Mouse (Mus musculus) adrenal gland, postnatal 36 days (tissue): Measurements from ENCODE around the gene Cd200r3. TPM values are rescaled to one million over a fixed set of nuclear protein-coding genes. Genes with fewer than 3 reads are reported as not detected.

Source experiments
- DNase-seq, 2 experiments: peaks; one replicate each; pipeline ENCODE4 v3.0.0; 2021; ENCODE audit warnings: mixed read lengths in 1 of 2
- total RNA-seq, 2 experiments: library from RNA; stranded (reverse); gene quantifications; 2 replicates each; pipeline ENCODE4 v1.2.3; 2021

The Cd200r3 gene
- total RNA-seq, 2 experiments from 2014 or later = not detected

GRCm38 (mm10) chr16:44988667-44989357 lies 45.3 kb downstream of the Cd200r3 start:
- DNase-seq = no peak

GRCm38 (mm10) chr16:44993319-44994019 lies 50.0 kb downstream of the Cd200r3 start:
- DNase-seq = no peak

GRCm38 (mm10) chr16:44994206-44994953 lies 50.9 kb downstream of the Cd200r3 start:
- DNase-seq = no peak

GRCm38 (mm10) chr16:44995111-44995510 lies 51.6 kb downstream of the Cd200r3 start:
- no peak for DNase-seq

GRCm38 (mm10) chr16:44996701-44997100 lies 53.2 kb downstream of the Cd200r3 start:
- peak in 1 of 2 experiments; percentile 15 for DNase-seq

- no peak for DNase-seq
Observed at GRCm38 (mm10) chr16:44999537-44999936, 56.1 kb downstream of the Cd200r3 start.

- DNase-seq = no peak
Observed at GRCm38 (mm10) chr16:45004443-45004842, 61.0 kb downstream of the Cd200r3 start.

- no peak for DNase-seq
Observed at GRCm38 (mm10) chr16:45005280-45005679, 61.8 kb downstream of the Cd200r3 start.

- no peak for DNase-seq
Observed at GRCm38 (mm10) chr16:45006971-45007370, 63.5 kb downstream of the Cd200r3 start.

- no peak for DNase-seq
Observed at GRCm38 (mm10) chr16:45007807-45008206, 64.3 kb downstream of the Cd200r3 start.

- DNase-seq = no peak
Observed at GRCm38 (mm10) chr16:45009634-45010033, 66.2 kb downstream of the Cd200r3 start.

- DNase-seq = peak; percentile 21 to 37
Observed at GRCm38 (mm10) chr16:45015591-45015990, 72.1 kb downstream of the Cd200r3 start.

GRCm38 (mm10) chr16:45016488-45016887 lies 73.0 kb downstream of the Cd200r3 start:
- no peak for DNase-seq

GRCm38 (mm10) chr16:45018868-45019267 lies 75.4 kb downstream of the Cd200r3 start:
- no peak for DNase-seq

GRCm38 (mm10) chr16:45020055-45020454 lies 76.6 kb downstream of the Cd200r3 start:
- DNase-seq = no peak

- DNase-seq = no peak
Observed at GRCm38 (mm10) chr16:45020669-45021309, 77.3 kb downstream of the Cd200r3 start.

GRCm38 (mm10) chr16:45021443-45021842 lies 78.0 kb downstream of the Cd200r3 start:
- DNase-seq = no peak

GRCm38 (mm10) chr16:45023904-45024303 lies 80.4 kb downstream of the Cd200r3 start:
- peak; percentile 66 to 82 for DNase-seq

- DNase-seq = no peak
Observed at GRCm38 (mm10) chr16:45025321-45025720, 81.8 kb downstream of the Cd200r3 start.

GRCm38 (mm10) chr16:45029080-45029479 lies 85.6 kb downstream of the Cd200r3 start:
- no peak for DNase-seq

- peak in 1 of 2 experiments; percentile 15 for DNase-seq
Observed at GRCm38 (mm10) chr16:45029493-45029892, 86.0 kb downstream of the Cd200r3 start.

GRCm38 (mm10) chr16:45030127-45030526 lies 86.6 kb downstream of the Cd200r3 start:
- DNase-seq = no peak
